Mouse (Mus musculus) ES-E14 (cell line): ENCODE data around the gene Traf3ip2.

Source experiments
- CHD2 ChIP-seq: IDR thresholded peaks from 2 replicates; pipeline ENCODE4 v1.6.1; 2014; ENCODE audit warnings: mild to moderate bottlenecking, low read depth, low read length, inconsistent platforms
- MAFK ChIP-seq: IDR thresholded peaks from 2 replicates; pipeline ENCODE4 v1.6.1; 2014; ENCODE audit warnings: mild to moderate bottlenecking, low read depth, low read length, inconsistent platforms; ENCODE audit not compliant: insufficient read depth
- ZNF384 ChIP-seq: IDR thresholded peaks from 2 replicates; pipeline ENCODE4 v1.6.1; 2012; ENCODE audit warnings: low read depth, low read length, inconsistent platforms

GRCm38 (mm10) chr10:39687851-39688250 lies 75.1 kb downstream of the Traf3ip2 start:
- TF ChIP-seq CHD2 (no peak), MAFK (no peak), ZNF384 (no peak)
